Mouse (Mus musculus): Measurements from ENCODE around the gene Capn1.

Gene Capn1

DNA sequence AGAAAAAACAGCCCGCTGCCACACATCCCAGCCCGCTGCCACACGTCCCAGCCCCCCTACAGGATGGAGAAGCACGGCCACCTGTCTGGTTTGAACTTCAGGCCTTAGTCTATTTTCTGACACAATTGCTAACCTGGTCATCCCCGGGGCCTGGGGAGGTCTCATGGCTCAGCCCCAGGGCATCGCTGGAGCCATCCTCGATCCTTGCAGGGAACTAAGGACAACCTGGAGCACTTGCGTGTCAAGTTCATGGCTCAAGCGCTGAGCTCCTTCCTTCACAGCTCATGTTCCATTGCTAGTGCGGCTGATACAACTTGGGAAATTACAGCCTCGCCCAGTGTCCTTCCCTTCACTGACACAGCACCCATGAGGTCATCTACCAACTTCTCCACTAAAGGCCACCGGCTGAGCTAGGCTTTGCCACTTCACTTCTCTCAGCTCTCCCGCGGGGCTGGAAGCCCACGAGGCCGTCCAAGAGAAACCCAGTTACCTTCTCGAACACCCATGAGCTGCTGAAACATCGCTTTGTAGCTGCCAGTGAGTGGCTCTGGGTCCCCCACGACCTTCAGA lies 62.4 kb downstream of the Capn1 start:
- DNase-seq (ENCODE audit: low read depth, low spot score) = no peak

DNA sequence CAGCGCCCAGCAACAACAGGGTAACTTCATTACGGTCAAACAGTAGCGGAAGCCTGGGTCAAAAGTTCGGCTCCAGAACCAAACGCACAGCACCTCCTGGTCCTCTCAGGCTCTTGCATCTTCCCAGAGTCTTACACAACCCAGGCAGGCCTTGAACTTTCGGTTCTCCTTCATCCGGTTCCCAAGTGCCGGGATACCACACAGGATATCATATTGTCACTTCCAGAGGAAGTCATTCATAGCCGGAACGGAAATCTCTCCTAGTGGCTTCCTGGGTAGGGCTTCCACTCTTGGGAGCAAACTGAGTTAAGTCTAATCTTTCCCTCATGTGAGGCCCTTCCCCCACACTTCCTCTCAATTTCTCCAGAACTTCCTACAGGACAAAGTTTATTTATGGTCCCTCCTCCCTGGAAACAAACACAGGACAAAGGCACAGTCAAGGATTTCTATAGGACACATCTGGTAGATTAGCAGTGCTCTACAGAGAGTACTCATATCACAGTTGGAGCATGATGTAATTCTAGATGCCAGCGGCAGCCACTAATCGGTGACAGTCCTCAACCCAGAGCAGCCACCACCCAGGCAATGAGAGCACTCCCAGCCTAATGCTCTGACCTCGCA lies 63.5 kb downstream of the Capn1 start:
- DNase-seq (ENCODE audit: low read depth, low spot score) = no peak

DNA sequence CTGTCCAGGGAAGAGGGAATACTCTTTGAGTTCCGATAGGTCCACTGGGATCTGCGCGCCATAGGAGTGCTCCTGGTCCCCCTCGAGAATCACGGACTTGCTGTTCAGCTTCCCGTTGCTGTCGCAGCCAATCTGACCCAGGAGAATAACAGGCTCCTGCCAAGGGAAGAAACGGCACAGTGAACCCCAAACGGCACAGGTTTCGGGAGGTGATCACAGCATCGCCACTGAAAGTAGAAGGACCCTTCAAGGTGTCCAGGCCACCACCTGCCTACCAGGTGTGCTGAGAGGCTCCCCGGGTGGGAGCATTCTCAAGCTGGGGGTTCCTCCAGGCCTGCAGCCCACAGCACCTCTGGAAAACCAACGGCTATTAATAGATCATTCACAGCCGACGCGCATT lies 64.1 kb downstream of the Capn1 start:
- DNase-seq (ENCODE audit: low read depth, low spot score) = no peak

DNA sequence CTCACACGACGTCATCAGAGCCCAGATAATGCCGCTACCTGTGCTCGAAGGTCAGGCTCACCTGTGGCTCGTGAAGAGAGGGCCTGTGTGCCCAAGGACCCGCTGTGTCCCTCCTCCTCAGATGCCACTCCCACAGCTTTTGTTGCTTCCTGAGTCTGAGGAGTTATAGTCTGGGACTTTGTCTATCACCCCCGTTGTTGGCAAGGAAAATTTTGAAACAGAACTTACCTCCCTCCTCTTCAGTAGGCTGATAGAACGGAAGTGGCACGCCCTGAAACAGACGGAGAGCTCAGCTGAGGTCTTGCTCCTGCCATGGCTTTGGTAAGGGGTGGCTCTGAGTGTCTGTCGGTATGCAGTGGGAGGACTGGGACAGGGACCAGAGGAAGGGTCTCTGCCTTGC lies 65.5 kb downstream of the Capn1 start:
- no peak for DNase-seq (ENCODE audit: low read depth, low spot score)

DNA sequence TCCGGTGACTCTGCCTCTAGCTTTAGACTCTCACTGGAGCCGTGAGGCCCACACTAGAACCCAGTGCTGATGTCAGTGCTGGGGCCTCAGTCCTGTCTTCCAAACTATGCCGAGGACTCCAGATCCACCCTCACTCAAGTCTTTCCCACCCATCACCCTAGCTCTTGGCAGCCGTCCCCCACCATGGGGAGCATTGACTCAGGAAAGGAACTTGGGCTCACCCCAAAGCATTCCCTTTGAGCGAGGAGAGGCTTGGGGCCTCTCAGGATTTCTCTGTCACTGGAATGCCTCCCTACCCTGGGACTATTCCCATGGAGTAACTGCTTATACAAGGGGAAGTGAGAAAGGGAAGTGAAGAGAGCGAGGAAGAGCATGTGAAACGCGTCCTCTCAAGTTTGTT lies 69.8 kb downstream of the Capn1 start:
- no peak for DNase-seq (ENCODE audit: low read depth, low spot score)

DNA sequence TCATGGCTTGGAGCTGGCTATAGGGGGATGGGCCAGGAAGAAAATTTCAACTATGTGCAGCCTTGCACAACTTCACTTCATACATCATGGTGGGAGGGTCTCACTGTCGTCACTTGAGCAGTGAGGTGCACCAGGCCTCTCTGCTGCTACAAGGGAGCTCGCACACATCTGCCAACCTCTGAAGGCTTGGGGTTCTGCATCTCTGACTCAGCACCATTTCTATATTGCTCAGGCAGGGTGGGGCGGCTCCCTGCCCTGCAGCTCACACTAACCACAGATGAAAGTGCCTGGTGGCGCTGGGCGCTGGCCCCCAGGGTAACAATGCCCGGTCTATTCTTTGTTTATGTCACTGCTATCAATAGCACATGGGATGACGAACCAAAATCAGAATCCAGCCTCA lies 70.7 kb downstream of the Capn1 start:
- no peak for DNase-seq (ENCODE audit: low read depth, low spot score)

DNA sequence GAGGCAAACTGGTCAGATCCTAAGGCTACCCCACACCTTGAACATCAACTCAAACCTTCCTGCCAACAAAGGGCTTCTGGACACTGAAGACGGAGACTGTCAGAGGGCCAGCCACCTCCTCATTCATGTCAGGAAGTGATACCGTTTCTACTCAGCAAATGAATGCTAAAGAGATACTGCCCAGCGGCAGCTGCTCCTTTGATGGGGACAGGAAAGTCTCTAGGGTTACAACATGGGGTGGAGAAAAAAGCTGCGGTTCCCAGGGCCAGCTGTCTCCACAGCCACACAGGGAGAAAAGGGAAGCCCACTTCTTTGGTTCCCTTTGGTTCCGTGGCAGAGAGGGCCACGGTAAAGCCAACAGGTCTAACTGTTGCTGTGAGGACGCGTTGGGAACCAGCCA lies 71.6 kb downstream of the Capn1 start:
- DNase-seq (ENCODE audit: low read depth, low spot score) = no peak

DNA sequence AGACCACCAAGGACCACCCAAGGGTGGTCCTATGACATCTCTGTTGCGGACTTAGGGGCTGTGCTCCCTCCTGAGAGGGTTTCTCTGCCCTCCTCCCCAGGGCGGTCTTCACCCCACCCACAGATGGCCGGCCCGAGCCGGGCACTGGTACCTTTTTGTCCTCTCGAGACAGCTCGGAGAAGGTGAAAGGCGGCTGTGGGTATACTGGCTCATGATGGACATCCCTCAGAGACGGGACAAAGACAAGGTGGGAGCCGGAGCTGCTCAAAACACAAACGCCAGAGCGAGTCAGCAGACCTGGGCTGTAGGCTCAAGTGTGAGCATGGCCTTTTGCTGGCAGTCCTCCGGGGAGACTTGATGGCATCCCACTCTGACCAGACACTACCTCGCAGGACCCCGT lies 72.3 kb downstream of the Capn1 start:
- no peak for DNase-seq (ENCODE audit: low read depth, low spot score)

DNA sequence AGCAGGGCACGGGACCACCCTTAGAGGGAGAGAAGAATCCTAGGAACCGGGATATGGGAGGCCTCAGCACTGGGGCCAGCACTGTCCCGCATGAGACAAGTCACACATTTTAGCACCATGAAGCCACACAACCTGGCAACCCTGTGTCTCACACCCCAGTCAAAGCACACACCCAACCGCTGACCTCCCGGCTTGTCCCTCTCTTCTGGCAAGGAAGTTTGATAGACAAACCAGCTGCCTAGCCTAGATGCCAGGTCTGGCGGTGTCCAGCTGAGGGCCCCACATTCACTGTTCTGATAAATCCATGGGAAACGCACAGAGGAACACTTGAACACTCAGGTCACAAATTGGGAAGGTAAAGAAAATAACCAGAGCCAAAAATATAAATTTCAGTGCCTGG lies 73.1 kb downstream of the Capn1 start:
- no peak for DNase-seq (ENCODE audit: low read depth, low spot score)

DNA sequence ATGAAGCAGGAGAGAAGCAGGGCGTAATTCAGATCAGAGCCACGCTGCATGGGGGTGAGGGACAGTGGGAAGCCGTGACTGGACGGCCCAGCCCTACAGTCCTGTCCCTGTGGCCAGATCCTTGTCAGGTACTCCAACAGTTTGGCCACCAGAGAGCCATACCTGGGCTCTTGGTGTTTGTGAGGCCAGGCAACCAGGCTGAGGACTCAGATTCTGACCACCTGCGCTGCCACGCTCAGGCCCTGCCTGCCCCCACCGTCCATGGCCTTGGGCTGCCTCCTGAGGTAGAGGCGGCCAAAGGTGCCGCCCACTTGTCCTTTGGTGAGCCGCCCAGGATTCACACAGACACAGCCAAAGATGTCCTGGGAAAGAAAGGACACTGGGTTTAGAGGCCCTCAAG lies 75.0 kb downstream of the Capn1 start:
- no peak for DNase-seq (ENCODE audit: low read depth, low spot score)

DNA sequence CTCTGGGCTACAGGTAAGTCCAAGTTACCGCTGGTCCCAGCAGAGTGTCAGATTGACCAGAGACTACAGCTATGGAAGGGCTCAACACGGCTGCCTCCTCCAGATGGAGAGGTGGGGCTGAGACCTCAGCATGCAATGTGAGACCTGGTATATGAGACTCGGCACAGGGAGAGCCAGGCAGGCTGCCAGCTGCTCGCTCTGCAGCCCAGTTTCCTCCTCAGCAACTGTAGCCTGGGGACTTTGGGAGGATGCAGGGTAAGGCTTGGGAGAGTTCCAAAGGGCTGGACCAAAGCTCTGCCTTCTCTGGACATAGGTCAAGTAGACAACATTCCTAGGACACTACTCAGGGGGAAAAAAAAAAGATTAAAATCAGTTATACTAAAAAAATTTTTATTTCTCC lies 75.5 kb downstream of the Capn1 start:
- no peak for DNase-seq (ENCODE audit: low read depth, low spot score)

DNA sequence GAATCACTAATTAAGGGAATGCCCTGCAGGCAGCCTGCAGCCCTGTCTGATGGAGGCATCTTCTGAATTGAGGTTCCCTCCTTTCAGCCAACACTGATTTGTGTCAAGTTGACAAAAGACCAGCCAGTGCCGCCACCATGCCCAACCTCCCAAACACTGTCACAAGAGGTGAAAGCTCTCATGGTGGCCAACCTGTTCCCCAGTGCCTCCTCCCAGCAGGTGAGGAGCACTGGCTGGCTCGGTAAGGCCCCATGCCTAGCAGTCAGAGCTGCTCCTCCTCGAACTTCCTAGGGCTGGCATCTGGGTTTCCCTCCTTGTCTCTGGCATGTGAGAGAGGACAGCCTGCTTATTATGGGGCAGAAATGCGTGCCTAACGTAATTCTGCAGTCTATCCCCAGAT lies 76.0 kb downstream of the Capn1 start:
- no peak for DNase-seq (ENCODE audit: low read depth, low spot score)
